Mouse (Mus musculus): ENCODE results near the gene Adgrl4. TPM values are rescaled to one million over a fixed set of nuclear protein-coding genes. Genes with fewer than 3 reads are reported as not detected.

Adgrl4 gene
- total and polyA plus RNA-seq, 3 experiments, result not detected

GRCm38 (mm10) chr3:151424326-151425207 lies 13.1 kb upstream of the Adgrl4 start:
- Histone ChIP-seq H3K79me2 (replicated peaks; ENCODE audit: control insufficient read depth, extremely low read depth, insufficient read depth, poor library complexity, severe bottlenecking) (no peaks in the 10 kb centered on the region), H3K9ac (ENCODE audit: insufficient read depth, low read depth) (no peak overlapping the region), H3K4me2 (ENCODE audit: insufficient read depth, low read depth, poor library complexity, severe bottlenecking) (no peak overlapping the region), H3K9me3 (replicated peaks; ENCODE audit: low read length) (peaks cover 10% of the 10 kb centered on the region), H3K4me3 (replicated peaks in 1 of 3; ENCODE audit: low read depth in 2 of 3, low read length in 2 of 3, poor library complexity in 1 of 3) (no peak overlapping the region), H3K27ac (ENCODE audit: insufficient read depth, low read depth) (no peak overlapping the region), H3K4me1 (ENCODE audit: control insufficient read depth in 1 of 2, insufficient read depth in 2 of 2) (peaks cover 0 to 4% of the 10 kb centered on the region in 2 experiments; a peak in 2 of 4 replicates), H3K27me3 (replicated peaks) (no peaks in the 10 kb centered on the region), H3K36me3 (replicated peaks in 1 of 2; ENCODE audit: control insufficient read depth in 1 of 2, insufficient read depth in 1 of 2, low read length in 1 of 2) (no peaks in the 10 kb centered on the region)
- in situ Hi-C loops (cut with MboI; ENCODE audit: low pct_ligation_motif_present, low pct_unique_long_range_greater_than_20kb, low sequenced_read_pairs) (no loop called here), dilution Hi-C loops (cut with MboI; ENCODE audit: extremely low pct_ligation_motif_present, extremely low pct_unique_long_range_greater_than_20kb, low sequenced_read_pairs) (no loop called here)
- no peak for DNase-seq (ENCODE audit: extremely low read depth)
- TF ChIP-seq E2F4 (IDR thresholded peaks at IDR 0.05; ENCODE audit: insufficient replicate concordance, low read depth, low read length) (no peak), NRF1 (IDR thresholded peaks at IDR 0.05; ENCODE audit: low read depth, low read length) (no peak), HCFC1 (IDR thresholded peaks at IDR 0.05; ENCODE audit: low read depth, low read length) (no peak), MXI1 (IDR thresholded peaks at IDR 0.05; ENCODE audit: low read depth, low read length) (no peak), NELFE (IDR thresholded peaks at IDR 0.05; ENCODE audit: low read depth, low read length) (no peak), POLR2AphosphoS2 (IDR thresholded peaks at IDR 0.05; ENCODE audit: low read depth, low read length) (no peak), ZMIZ1 (IDR thresholded peaks at IDR 0.05; ENCODE audit: low read depth, low read length) (no peak), MAZ (IDR thresholded peaks at IDR 0.05; ENCODE audit: low read depth, low read length) (no peak), TCF12 (IDR thresholded peaks at IDR 0.05; ENCODE audit: low read depth, low read length) (no peak), USF1 (IDR thresholded peaks at IDR 0.05; ENCODE audit: low read depth, low read length) (no peak), USF2 (conservative IDR thresholded peaks at IDR 0.05; ENCODE audit: low read depth, low read length) (no peak), CHD1 (IDR thresholded peaks at IDR 0.05; ENCODE audit: low read depth, low read length) (no peak), SIN3A (IDR thresholded peaks at IDR 0.05; ENCODE audit: low read length) (no peak), MYC (IDR thresholded peaks at IDR 0.05; ENCODE audit: low read depth, low read length) (no peak), RCOR1 (conservative IDR thresholded peaks at IDR 0.05; ENCODE audit: low read depth, low read length) (no peak), MEF2A (IDR thresholded peaks at IDR 0.05; ENCODE audit: borderline replicate concordance, low read depth, low read length) (no peak), JUN (IDR thresholded peaks at IDR 0.05; ENCODE audit: insufficient read depth, low read depth, low read length) (no peak), ZC3H11A (IDR thresholded peaks at IDR 0.05; ENCODE audit: low read depth, low read length) (no peak), RAD21 (IDR thresholded peaks at IDR 0.05; ENCODE audit: low read depth, low read length) (no peak), CHD2 (IDR thresholded peaks at IDR 0.05; ENCODE audit: low read length) (no peak)

Data from CH12.LX (cell line).